Mouse (Mus musculus): ENCODE results near the gene Tmem51.

- TF ChIP-seq POLR2A (IDR thresholded peaks at IDR 0.05; ENCODE audit: borderline replicate concordance, extremely low read depth, low read depth, low read length) (peak; percentile 25; the same call in 1 of the 2 replicates), CTCF (IDR thresholded peaks at IDR 0.05; ENCODE audit: insufficient read depth, low read length) (no peak)
Measured at GRCm38 (mm10) chr4:142014659-142015608, 69.2 kb downstream of the Tmem51 start, which contains the start of gene Fhad1.
